Mouse (Mus musculus) 3134 (cell line): ENCODE data around the gene Fam167b.

ENCODE experiments used
- DNase-seq: peaks from one replicate; pipeline ENCODE4 v3.0.0-alpha.2; 2011; ENCODE audit warnings: low spot score; ENCODE audit not compliant: insufficient read length; ENCODE audit errors: extremely low read depth

The Fam167b gene

DNA sequence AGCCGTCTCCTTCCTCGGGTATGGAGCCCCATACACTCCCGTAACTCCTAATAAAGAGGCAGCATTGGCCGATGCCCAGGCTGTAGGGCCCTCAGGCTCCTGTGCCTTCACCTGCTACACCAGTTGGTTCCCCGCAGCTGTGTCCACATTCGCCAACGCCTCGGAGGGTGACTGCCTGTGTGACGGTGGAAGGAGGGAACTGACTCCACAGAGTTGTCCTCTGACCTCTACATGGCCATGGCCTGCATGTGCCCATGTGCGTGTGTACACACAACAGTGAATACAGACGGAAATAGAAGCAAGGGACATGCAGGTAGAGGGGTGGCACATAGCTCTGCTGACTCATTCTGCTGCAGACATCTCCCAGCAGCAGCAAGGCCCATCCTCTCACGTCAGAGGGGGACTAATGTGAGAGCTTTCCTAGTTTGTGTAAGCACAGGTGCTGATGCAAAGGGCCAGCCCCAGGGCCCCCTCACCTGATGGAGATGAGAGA lies 30.8 kb upstream of the Fam167b start:
- no peak for DNase-seq

DNA sequence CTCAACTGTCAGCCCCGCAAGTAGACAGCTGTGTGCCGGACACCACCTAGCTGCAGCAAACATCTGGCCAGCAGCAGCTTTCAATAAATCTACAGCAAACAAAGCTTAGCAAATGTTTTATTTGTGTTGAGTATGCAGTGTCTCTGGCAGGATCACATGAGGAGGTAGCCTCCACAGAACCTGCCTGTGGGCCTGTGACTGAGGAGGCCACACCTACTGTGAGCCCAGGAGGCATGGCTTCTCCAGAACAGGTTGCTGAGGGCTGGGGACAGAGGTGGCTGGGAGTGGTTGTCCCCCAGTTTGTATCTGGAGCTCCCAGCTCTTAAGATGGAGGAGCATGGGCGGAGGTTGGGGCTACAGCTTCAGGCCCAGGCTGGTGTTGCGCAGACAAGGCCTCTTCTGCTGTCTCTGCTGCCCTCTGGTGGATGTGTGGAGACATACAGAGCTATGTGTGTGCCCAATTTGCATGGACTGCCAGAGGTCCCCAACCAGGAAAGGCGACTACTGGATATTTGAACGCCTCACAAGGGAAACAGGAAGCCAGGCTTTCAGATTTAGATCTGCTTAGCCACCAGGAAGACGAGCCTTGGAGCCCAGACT lies 30.2 kb upstream of the Fam167b start:
- DNase-seq: peak; percentile 59

DNA sequence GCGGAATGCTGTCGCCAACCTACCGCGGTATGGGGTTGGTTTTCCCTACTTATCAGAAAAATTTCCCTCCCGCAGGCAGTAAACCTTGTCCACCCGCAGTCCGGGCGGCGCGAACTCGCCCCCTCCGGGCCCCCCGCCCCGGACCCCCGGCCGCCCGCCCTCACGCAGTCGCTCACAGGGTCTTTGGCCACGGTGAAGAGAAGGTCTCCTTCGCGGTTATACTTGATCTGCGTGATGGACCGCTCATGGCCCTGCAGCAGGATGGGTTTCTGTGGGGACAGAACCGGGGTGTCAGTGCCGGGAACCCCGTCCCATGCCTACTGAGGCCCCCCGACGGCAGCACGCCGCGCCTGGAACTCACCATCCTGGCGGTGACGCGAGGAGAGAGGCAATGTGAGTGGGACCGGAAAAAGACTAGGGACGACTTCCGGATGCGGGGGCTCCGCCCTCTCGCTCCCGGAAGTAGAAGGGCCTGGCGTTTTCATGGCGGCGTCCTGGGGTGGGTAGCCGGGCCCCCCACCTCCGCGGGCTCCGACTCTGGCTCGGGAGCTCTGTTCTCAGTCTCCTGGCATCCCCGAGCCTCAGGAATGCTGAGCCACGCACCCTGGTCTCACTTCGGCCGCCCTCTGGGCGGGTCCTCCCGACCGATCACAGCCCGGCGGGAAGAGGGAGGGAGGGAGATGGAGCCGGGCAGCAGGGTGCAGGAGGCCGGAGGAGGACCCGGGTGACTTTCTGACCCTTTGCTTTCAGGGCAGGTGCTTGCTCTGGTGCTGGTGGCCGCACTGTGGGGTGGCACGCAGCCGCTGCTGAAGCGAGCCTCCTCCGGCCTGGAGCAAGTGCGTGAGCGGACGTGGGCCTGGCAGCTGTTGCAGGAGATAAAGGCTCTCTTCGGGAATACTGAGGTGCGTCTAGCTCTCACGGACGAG lies 22.1 kb upstream of the Fam167b start, which contains the start of the genes Eif3i and Tmem234:
TSS of gene Eif3i (minus strand) at position 416 of the 926 bp plus-strand sequence.
TSS of gene Tmem234 (plus strand) at position 436 of the 926 bp plus-strand sequence.
- DNase-seq: peak; percentile 78

DNA sequence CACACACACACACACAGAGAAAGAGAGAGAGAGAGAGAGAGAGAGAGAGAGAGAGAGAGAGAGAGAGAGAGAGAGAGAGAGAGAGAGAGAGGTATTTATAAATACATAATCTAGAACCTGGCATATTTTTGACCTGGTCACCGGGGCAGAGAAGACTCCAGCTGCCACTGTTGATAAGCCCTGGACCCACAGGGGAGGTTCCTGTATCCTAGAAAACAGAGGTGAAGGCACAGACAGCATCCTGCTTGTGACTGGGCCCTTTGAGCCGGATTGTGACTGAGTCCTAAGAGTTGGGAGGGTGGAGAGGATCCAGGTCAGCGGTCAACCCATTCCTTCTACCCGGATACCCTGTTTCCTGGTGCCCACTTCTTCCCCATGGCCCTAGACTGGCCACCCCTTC lies 10.5 kb upstream of the Fam167b start:
- DNase-seq: no peak

GRCm38 (mm10) chr4:129586943-129587342 lies 8.6 kb upstream of the Fam167b start:
- no peak for DNase-seq

DNA sequence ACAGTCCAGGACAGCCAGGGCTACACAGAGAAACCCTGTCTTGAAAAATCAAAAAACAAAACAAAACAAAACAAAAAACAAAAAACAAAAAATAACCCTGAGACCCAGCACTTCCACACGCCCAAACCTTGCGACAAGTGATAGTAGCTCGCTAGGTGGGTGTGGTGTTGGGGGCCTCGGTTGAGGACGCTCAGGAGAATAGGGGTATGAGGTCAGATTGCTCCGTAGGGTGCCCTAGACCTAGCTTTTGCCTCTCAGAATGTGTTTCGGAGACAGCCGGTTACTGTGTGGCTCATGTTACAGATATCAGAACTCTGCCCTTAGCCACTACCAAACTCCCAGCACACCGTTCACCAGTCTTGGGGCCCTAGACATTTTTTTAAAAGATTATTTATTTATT lies 7.4 kb upstream of the Fam167b start:
- no peak for DNase-seq

GRCm38 (mm10) chr4:129584884-129585608 lies 6.7 kb upstream of the Fam167b start:
- peak; percentile 17 for DNase-seq

DNA sequence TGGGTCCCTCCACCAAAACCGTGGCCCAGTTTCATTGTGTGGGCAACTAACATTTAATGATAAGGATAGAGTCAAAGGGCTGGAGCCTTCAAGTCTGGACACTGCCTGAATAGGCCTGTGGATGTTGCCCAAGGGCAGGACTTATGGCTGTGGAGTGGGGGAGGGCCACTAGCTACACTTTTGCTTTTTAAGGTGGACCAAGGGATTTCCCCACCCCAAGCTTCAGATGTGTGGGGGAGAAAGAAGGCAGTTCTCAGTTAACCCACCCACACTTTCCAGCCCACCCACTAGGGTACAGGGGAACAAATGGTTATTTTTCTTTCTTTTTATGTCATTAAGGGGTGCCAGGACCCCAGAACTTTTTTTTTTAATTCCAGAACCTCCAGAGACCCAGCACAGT lies 6.0 kb upstream of the Fam167b start:
- DNase-seq: no peak

GRCm38 (mm10) chr4:129582251-129582650 lies 3.9 kb upstream of the Fam167b start:
- no peak for DNase-seq

DNA sequence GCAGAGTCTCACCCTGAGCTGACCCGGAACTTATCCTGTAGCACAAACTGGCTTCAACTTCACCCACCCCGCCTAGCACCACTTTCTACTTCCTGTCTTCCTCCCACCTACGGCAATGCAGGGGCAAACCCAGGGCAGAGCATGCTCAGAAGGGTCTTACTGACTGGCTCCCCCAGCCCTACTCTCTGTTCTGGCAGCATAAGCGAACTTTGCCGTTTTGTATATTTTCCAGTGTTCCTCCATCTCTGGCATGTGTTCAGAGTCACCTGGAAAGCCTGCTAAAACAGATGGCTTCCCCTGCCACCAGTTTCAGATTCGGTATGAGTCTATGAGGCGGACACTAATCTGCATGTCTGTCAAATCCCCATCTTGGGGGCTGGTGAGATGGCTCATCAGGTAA lies 2.0 kb upstream of the Fam167b start:
- DNase-seq: no peak

GRCm38 (mm10) chr4:129577688-129578087 lies 661 bp downstream of the Fam167b start:
- DNase-seq: no peak

- DNase-seq: peak; percentile 21
Observed at GRCm38 (mm10) chr4:129576863-129577491, 1.4 kb downstream of the Fam167b start.

DNA sequence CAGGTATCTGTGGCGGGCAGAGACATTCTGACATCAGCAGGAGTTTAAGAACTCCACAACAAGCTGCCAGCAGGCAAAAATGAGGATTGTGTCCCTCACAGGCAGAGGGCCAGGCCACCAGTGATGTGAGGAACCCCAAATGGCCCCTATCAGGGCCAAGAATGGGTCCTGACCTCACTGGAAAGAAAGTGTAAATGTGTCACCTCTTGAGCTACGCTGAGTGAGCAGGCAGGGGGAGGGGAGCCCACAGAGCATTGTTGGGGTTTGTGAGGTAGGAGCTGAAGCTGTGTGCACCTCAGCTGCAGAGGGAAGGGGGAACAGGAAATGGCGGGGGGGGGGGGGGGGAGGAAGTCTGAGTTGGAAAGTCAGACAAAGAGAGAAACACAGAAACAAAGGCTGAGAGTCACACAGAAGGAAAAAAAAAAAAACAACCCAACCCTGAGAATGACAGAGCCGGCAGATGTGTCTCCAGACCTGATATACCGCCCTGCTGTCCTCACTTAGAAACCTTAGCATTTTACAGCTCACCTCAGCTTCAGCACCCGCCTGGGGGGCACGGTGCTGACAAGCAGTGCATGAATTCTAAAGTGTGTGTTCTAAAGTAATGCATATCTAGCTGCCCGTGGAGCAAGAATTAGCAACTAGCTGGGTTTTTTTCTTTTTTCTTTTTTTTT lies 3.0 kb downstream of the Fam167b start:
- DNase-seq: no peak

- no peak for DNase-seq
Observed at GRCm38 (mm10) chr4:129573430-129573829, 4.9 kb downstream of the Fam167b start, which contains the start of gene Lck. Lck (minus strand) TSS chr4:129573641.

- no peak for DNase-seq
Observed at GRCm38 (mm10) chr4:129573093-129573370, 5.3 kb downstream of the Fam167b start.

- no peak for DNase-seq
Observed at GRCm38 (mm10) chr4:129572236-129573092, 5.9 kb downstream of the Fam167b start.

DNA sequence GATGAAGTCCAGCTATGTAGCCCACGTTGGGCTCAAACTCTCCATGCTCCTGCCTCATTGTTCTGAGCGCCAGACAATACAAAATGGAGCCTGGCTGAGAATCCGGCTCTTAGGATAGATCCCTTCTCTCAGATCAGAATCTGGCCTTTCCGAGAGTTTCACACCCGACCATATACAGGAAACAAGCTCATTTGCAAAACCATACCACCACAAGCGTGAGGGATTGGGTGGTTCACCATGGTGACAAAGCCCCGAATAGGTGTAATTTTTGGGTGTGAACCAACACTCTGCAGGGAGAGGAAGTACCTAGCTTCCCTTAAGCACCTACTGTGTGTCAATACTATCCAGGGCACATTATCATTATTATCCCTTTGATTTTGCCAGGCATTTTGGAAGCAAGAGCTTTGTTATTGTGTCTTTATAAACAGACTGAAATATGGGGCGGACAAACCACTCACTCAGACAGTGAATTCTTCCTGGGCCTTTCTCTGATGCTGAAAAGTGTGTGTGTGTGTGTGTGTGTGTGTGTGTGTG lies 6.7 kb downstream of the Fam167b start:
- DNase-seq: no peak

DNA sequence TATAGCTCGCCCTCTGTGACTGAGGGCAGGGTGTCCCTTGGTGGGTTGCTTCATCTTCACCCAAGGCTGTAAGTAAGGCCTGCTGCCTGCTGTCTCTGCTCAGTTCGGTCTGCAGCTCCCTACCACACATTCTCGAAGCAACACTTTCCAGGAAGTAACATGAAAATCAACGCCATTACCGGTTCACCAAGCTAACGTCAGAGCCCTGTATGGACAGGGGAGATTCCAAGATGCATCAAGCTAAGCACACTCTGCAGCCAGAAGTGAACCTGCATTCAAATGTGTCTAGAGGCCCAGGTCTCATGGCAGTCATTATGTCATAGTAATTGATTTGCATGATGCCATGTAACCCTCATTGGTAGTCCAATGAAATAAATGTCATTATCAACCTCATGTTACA lies 8.3 kb downstream of the Fam167b start:
- no peak for DNase-seq

DNA sequence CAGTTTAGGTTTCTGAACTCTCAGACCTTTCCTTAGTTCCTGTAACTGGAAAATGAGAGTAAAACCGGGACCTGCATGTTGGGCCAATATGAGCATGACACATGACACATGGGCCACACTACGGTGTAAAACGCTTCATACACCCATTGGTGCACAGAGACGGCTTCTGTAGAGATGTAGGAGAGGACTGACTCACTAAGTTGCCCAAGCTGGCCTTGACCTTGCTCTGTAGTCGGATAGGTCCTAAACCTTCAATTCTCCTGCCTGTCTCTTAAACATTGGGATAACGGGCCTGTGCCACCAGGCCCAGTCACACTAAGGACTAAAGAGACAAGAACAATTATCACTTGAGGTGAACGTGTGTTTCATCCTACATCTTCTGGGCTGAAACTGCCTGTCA lies 10.0 kb downstream of the Fam167b start:
- no peak for DNase-seq
